Mouse (Mus musculus) embryo, embryonic 10.5 days (tissue): ENCODE results near the gene Rhbdd2.
A peak's percentile ranks its signal among the peaks of the same experiment; 100 is the strongest.
"Not testable (repeated sequence)": the region's sequence is repeated elsewhere in the genome, so short reads cannot be mapped to it uniquely, and the experiment has no call there.

ENCODE experiments used
- DNase-seq: peaks from one replicate; pipeline ENCODE4 v3.0.0-alpha.2; 2015; ENCODE audit warnings: low spot score

Rhbdd2 gene

DNA sequence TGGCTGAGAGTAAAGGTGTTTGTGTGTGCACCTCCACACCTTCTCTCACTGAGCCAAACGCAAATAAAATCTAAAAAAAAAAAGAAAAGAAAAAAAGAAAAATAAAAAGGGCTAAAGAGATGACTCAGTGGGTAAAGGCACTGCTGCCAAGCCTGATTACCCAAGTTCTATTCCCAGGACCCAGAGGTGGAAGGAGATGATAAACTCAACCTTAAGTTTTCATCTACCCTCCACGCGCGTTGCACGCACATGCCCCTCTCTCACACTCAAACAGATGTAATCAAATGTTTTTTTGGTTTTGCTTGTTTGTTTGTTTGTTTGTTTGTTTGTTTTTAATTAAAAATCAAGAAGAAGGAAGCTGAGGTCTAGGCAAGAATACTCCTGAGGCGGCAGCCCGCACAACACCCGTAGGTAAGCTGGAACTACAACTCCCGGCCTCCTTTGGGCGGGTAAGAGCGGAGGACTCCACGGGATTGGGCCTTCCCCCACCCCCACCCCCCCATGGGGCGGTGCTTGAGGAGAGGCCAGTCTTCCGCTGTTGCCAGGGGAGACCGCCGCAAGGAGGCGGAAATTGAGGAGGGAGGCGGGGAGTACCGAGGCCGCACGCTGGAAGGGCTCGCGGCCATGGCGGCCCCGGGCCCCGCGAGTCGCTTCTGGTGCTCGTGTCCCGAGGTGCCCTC is at the start of gene Rhbdd2:
Rhbdd2 (plus strand) TSS at position 502 of the 680 bp plus-strand sequence.
- DNase-seq = peak; percentile 99

DNA sequence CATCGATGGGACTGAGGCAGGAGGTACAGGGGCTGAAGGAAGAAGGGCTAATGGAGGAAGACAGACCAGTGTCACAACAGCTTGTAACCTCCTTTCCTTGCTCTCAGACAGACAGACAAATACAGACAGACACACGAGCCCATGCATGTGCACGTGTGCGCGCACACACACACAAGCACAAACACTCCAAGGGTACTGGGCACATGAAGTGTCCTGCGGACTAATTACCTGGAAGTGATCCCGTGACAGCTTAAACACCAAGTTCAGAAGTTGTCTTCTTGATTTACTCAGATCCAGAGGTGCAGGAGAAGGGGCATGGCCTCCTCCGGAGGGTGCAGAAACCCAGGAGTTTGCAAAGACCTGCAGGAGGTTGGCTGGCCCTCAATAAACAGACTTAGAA is 46.7 kb upstream of the Rhbdd2 start:
- DNase-seq = no peak

DNA sequence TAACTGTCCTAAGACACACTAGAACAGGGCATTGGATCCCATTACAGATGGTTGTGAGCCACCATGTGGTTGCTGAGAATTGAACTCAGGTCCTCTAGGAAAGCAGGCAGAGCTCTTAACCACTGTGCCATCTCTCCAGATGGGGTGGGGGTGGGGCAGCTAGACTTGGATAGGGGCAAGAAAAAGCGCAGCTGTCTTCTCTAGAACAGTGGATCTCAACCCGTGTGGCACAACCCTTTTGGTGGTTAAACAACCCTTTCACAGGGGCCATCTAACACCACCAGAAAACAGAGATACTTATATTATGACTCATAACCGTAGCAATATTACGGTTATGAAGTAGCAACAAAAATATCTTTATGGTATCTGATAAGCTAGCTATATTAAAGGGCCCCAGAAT is 44.7 kb upstream of the Rhbdd2 start:
- DNase-seq = no peak

DNA sequence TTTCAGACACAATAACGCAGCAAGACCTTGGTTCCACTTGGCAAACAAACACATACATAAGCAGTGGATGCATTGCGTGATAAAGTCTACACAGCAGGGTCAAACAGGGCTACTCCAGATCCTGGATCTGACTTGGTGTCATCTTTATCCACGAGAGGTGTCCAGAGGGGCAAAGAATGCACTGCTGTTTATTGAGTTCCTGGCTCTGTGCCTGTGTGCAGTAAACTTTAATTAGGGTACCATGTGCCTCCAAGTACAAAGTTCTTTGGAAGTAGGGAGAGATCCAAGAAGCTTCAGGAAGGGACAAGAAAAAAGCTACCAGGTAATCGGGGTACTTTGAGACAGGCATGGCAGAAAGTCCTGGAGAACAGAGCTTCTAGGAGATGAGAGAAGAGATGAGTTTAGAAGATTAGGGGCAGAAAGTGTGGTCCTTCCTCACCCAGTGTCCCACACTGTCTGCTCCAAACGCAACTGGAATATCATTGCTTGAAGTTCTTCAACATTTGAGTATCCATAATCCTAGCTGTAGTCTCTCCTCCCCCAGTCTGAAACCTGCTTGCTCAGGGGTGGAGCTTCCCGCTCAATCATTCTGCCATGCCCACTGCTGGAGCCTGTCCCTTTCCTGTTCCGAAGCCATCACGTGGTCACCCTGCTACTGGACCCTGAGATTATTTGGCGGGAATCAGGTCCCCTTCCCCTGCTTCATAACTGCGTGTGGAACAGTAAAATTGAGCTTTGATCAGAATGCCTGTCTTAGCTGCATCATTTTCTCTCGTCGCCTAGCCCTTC is 42.2 kb upstream of the Rhbdd2 start:
- DNase-seq = no peak

DNA sequence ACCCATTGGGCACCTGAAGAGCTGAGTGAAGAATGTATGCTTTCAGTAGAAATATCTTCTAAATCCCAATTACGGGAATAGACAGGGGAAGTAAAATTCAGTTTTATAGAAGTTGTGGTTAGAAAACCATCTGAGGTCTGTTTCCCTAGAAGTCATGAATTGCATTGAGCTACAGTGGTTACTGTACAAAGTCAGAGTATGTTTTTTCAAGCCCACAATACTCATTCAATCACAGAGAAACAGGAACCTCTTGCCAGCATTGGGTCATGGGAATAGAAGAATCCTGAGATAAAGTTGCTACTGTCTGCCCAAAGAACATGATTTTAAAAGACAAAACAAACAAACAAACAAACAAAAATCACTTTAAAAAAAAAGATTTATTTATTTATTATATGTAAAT is 27.8 kb upstream of the Rhbdd2 start:
- DNase-seq = not testable (repeated sequence)

DNA sequence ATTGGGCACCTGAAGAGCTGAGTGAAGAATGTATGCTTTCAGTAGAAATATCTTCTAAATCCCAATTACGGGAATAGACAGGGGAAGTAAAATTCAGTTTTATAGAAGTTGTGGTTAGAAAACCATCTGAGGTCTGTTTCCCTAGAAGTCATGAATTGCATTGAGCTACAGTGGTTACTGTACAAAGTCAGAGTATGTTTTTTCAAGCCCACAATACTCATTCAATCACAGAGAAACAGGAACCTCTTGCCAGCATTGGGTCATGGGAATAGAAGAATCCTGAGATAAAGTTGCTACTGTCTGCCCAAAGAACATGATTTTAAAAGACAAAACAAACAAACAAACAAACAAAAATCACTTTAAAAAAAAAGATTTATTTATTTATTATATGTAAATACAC is 25.7 kb upstream of the Rhbdd2 start:
- DNase-seq = not testable (repeated sequence)

DNA sequence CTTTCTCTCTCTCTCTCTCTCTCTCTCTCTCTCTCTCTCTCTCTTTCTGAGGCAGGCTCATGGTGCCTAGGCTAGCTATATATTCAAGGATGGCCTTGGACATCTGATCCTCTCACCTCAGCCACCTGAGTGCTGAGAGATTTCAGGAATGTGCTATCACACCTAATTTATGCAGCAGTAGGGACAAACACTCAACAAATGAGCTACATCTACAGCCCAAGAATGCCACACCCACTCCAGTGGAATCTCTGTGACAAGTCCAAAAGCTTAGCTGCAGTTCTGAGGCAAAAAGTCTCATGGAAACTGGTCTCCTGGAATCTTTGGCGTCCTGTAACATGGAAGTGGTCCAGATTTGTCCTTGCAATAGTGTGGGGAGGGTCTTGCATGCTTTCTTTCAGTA is 24.8 kb upstream of the Rhbdd2 start:
- no peak for DNase-seq

DNA sequence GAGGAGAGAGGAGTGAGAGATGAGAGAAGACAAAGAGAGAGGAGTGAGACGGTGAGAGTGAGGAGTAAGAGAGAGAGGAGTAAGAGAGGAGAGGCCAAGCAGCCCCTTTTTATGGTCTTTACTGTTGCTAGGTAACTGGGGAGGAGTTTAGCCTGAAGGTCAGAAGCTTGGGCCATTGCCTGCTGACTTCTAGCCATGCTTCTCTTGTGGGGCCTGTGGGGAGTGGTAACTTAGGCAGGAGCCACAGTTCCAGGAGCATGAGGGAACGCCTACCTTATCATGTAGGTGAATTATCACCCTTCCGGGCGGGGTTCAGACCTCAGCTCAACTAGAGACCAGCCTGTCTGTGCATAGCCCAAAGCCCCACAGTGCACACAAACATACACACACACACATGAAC is 22.6 kb upstream of the Rhbdd2 start:
- DNase-seq = no peak

DNA sequence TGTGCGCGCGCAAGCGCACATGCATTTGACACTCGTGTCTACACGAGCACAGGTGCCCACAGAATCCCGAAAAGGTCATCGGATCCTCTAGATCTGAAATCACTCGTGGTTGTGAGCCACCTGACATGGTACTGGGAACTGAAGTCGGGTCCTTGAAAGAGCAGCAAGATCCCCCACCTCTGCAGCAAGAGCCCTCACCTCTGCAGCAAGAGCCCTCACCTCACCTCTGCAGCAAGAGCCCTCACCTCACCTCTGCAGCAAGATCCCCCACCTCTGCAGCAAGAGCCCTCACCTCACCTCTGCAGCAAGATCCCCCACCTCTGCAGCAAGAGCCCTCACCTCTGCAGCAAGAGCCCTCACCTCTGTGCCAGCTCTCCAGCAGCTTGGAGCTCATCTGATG is 12.7 kb upstream of the Rhbdd2 start:
- DNase-seq = not testable (repeated sequence)

DNA sequence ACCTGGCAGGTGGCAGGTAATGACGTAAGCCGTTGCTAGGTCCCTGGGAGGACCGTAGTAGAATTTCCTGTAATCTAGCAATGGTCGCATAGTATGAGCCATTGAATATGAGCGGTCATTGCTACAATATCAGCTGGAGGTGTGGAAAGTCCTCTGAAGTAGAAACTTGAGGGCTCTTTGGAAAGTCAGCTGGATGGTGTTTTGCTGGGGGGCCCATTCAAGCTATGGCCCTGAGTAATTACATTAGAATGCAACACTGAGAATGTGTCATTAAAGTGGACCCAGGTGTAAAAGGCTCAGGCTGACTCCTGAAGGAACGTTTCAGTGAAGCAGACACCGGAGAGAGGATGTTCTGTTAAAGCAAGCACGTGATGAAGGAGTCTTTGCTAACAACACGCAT is 11.9 kb upstream of the Rhbdd2 start:
- no peak for DNase-seq

DNA sequence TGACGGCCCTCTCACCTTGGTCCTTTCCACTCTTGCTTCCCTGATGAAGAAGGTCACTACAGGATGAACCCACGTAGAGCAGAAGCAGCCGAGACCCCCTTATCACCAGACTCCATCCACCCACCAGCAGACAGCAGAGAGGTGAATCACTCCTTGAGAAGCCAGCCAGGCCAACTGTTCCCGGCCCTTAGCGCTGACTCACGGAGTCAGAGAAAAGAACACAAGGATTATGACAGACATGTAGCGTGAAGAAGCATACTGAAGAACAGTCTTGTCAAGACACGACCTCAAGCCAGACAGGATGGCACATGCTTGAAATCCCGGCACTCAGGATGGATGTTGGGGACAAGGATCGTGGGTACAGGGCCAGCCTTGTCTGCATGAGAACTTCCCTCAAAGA is 10.7 kb upstream of the Rhbdd2 start:
- DNase-seq = no peak

DNA sequence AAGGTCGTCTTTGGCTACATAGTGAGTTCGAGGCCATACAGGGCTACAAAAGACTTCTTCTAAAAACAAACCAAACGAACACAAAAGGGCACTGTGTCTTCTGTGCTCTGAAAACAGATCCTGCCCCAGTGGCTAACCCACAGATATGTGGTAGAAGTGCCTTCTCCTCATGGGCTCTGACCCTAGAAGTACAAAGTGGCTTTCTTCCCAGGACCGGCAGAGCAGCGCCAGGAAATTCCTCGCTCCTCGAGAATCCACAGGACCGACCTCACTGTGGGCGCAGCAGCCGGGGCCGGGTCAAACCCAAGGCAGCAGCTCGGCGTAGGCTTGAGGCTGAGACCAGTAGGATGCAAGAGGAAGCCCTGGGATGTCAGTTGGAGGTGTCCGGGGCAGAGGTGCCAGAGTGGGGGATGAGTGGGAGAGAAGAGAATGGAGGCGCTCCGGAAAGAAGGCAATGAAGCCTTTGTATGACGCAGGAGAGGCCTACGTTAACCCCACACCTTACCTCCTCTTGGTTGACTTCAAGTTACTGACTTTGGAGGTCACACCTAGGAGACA is 9.3 kb upstream of the Rhbdd2 start:
- no peak for DNase-seq

DNA sequence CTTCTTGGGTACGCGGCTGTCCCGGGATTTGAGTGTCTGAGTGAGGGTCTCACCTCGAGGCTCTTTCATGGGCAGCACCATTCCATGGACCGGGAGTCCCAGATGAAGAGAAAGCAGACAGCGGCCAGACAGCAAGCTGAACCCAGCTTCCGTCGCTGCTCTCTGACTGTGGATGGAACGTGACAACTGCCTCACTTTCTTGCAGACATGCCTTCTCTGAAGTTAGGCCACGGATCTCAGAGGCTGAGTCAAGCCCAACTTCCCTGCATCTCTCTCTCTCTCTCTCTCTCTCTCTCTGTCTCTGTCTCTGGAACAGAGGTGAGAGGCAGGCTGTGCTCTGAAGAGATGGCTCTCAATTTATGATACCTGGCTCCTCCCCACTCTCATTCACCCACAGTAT is 3.5 kb upstream of the Rhbdd2 start:
- DNase-seq = no peak

DNA sequence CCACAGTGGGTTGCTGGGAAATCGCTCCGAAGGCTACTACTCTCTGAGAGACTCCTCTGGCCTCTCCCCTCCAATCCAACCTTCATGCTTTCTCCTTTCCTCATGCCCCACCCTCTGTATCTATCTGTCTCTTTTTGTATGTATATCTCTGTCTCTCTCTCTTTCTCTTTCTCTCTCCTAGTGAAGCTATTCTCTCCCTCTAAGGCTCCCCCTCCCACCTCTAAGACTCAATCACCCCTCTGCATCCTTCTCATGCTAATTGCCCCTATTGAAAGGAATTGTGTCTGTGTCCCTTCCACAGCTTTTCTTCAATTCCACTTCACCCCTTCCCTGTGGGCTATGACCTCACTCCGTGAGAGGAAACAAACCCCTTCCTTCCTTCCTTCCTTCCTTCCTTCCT is 3.0 kb upstream of the Rhbdd2 start:
- DNase-seq = no peak

DNA sequence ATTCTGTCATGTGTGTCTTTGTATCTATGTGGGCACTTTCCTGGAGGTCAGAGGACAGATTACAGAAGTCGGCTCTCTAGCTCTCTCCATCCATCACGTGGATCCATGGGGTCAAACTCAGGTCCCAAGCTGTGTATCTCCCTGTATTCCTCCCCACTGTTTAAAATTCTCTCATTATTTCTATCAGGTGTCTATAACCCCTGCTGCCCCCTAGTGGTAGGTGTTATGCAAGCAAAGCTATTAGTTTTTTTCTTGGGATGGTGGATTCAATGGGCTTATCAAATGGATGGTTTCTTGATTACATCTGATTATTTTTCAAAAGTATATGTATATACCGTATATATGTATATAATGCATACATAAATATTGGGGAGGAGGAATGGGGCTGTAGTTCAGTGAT is 1.8 kb upstream of the Rhbdd2 start:
- DNase-seq = peak; percentile 81

DNA sequence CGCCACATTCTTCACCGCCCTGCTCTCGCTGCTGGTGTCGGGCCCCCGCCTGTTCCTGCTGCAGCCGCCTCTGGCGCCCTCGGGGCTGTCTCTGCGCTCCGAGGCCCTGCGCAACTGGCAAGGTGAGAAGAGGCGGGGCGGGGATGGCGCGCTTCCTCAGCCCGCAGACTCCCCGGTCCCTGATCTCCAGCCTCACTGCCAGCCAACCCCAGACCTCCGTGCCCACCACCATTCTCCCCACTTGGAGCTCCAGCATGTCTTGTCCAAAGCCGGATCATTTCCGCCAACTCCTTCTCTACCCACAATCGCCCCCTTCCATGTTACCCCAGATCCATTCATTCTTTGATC is 353 bp downstream of the Rhbdd2 start:
- DNase-seq = peak; percentile 57

DNA sequence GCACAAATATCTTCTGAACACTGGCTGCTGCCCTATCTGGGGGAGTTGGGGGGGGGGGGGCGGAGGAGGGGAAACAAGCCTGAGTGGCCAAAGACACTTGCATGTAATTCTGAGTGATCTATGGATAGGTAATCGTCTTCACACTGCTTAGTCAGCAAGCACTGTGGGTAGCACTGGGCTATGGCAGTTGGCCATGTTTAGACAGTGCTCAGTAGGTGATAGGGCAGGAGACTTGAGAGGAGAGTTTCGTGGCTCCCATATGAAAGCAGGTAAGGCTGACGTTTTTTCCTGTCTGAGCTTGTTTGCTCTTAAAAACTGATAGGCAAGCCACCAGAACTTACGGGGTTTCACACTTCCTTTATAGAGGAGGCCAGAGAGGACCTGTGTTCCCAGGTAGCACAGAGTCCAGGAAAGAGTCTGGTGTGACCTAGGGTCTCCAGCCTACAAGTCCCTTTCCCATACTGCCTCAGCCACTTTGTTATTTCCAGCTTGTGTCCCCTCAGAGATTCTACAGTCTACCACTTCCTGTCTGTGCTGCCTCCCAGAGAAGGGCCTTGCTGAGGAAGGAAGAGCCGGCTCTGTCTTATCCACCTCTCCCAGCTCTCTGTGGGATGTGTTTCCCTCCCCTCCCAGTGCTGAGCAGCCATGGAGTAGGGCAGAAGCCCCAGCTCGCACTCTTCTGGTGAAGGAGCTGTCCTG is 7.5 kb downstream of the Rhbdd2 start:
- no peak for DNase-seq

DNA sequence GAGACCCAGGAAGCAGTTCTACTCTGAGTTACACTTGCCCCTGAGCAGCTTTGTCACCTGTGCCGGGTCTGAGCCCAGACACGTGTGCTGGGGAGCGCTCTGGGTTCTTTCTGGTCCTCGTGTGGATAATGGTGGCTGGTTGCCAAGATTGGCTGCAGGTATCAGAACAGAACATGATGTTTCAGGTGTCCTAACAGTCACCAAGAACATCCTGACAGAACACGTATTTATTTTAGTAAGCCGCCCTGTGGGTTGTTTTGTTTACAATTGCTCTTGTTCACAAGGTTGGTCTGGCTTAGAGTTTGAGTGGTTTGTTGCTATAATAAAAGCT is 8.0 kb downstream of the Rhbdd2 start:
- DNase-seq = no peak

DNA sequence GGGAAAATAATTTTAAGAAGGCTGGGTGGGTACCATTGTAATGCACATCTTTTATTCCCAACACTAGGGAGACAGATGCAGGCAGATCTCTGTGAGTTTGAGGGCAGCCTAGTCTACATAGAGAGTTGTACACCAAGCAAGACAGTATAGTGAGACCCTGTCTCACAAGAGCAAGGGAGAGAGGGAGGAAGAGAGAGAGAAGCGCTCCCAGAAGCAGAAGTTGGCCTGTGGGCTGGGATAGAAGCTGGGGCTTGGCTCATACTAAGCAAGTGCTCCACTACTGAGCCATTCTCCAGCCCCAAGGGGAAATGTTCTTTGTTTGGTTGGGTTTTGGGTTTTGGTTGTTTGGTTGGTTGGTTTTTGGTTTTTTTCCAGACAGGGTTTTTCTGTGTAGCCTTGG is 8.6 kb downstream of the Rhbdd2 start:
- no peak for DNase-seq

DNA sequence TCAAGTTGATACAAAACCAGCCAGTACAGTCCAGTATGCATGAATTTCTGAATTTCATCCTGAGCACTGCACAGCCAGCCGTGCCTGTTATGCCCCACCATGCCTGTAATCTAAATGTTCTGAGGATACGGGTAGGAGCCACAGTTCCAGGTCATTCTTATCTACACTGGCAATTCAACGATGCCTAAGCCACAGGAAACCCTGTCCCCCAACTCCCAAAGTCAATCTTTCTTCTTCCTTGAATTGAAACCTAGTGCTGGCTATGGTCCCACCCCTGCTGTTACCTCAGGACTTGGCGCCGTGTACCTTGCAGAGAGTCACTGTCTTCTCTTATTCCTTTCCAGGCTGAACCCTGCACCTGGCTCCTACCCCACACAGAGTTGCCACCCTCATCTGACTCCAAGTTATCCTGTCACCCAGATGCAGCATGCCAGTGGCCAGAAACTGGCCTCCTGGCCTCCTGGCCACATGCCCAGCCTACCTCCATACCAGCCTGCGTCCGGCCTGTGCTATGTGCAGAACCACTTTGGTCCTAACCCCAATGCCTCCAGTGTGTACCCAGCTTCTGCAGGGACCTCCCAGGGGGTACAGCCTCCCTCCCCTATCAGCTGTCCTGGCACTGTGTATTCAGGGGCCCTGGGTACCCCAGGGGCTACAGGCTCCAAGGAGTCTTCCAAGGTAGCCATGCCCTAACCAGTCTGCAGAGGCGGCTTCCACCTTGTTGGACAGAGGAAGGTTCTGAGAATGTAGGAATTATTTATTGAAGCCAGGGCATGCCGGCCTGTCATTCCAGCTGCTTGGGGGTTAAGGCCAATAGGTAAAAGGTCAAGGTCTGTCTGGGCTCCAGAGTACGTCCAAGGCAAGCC is 10.5 kb downstream of the Rhbdd2 start:
- no peak for DNase-seq

DNA sequence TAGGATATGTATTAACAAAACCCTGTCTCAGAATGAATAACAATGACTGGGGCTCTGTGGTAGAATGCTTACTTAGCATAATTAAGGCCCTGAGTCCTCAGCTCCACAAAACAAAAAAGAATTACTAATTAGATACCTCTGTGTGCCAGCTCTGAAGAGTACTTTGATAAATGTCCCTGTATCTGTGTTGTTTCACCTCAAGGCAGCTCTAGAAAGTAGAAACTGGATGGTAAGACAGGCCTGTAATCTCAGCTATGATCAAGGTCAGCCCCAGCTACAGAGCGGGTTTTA is 11.1 kb downstream of the Rhbdd2 start:
- no peak for DNase-seq

DNA sequence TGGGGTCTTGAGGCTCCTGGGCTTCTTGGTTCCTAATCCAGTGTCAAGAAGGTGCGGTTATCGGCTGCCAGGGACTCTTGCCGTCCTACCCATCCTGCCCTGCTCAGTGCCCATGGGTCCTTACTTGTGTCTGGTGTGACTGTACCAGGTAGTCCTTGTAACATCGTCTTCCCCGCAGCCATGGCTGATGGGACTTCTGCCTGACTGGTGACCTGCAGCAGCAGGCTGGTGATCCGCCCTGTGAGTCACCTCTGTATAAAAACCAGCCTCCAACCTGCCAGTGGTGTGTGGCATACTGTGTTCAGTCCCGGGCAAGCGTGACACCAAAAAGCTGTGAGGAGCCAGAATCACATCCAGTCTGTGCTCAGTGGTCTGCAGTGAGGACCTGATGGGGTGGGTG is 11.5 kb downstream of the Rhbdd2 start:
- no peak for DNase-seq
